Mouse (Mus musculus): Measurements from ENCODE around the gene C330021F23Rik. TPM values are rescaled to one million over a fixed set of nuclear protein-coding genes. Genes with fewer than 3 reads are reported as not detected.

Gene C330021F23Rik
- total RNA-seq, 2 experiments from 2014 or later: 1.1 to 2.2 TPM

DNA sequence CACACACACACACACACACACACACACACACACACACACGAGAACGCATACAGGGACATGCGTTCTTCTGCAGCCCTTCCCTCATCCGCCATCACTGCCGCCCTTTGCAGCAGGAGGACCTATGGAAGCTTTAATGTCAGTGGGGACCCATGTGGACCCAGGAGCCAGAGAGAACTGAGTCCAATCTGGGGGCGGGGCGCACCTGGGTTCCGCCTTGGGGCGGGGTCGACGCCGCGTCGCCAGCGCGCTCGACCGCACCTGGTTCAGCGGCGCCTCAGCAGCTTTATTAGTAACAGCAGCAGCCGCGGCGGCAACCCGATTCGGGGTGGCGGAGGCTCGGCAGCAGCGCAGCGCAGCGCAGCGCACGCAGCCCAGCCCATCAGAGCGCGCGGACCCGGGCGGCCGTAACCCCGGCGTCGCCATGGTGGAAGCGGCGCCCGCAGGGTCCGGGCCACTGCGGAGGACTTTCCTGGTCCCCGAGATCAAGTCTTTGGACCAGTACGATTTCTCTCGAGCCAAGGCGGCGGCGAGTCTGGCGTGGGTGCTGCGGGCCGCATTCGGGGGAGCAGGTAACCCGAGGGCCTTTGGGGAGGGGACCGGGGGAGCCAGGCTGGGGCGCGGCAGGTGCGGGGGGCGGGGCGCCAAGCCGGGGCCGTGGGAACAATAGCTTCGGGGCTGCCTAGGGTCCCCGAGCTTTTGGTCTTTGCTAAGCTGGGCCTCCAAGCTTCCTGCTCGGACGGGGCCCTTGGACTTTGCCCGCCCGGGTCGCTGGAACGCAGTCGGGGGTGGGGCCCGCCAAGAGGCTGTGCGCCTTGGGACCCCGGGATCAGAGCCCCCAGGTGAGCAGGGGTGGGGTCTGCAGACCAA is 19.8 kb downstream of the C330021F23Rik start:
- peak; percentile 30 for DNase-seq

DNA sequence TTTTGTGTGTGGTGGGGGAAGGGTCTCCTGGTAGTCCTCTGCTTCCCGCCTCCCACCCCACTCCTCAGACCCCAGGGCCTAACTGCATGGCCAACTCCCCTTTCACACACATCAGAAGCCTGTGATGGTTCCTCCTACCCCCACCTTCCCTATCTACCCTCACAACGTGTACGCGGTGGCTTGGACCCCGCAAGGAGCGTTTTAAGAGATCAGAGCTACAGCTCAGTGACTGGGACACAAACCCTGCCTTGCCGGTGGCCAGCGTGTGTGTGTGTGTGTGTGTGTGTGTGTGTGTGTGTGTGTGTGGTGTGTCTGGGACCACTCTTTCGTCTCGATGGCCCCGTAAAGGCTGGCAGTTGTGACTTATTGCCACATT is 20.5 kb downstream of the C330021F23Rik start:
- no peak for DNase-seq

DNA sequence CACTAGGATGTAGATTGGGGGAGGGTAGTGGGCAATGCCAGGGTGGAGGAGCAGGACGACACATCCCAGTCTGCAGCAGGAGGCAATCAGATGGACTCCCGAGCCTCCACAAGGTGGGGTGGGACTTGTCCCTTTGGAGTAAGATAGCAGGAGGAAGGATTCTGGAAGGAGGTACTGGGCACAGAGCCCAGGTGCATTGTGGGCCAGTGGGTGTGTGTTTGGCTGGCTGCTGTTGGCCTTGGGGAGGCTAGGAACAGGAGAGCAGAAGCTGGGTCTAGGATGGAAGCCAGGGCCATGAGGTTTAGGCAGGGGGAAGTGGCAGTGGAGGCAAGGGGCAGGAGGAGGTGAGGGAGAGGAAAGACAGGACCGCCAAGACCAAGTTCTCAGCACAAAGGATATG is 25.7 kb downstream of the C330021F23Rik start:
- no peak for DNase-seq

DNA sequence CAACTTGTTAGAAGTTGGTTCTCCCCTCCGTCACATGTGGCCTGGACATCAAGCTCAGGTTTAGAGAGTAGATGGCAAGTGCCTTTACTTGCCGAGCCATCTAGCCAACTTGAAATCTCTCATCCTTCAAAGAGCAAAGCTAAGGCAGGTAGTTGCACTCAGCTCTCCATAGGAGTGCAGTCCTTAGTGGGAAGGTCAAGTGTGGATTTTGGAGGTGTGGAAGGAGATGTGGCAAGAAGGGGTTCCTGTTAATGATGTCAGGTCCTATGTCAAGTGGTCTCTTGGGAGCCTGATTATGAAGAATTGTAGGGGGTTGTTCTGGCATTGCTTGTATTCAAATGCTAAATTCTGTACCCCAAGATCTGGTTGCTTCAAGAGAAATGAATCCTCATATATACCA is 26.7 kb downstream of the C330021F23Rik start:
- no peak for DNase-seq

DNA sequence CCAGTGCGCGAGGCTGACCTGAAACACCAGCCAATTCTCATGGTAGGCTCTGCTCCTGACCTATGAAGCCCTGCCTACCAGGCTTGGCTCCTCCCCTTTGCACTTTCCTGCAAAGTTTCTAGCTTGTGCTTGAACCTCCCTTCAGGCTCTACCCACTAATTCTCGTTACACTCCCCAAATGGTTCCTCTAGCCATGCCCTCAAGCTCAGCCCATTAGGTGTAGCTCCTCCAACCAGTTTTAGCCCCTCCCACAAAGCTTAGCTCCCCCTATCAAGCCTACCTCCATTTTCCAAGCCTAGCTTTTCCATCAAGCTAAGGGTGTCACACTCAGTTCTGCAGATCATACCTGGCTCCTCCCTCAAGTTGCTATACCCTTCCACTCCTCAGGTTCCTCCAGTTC is 30.3 kb downstream of the C330021F23Rik start:
- no peak for DNase-seq

DNA sequence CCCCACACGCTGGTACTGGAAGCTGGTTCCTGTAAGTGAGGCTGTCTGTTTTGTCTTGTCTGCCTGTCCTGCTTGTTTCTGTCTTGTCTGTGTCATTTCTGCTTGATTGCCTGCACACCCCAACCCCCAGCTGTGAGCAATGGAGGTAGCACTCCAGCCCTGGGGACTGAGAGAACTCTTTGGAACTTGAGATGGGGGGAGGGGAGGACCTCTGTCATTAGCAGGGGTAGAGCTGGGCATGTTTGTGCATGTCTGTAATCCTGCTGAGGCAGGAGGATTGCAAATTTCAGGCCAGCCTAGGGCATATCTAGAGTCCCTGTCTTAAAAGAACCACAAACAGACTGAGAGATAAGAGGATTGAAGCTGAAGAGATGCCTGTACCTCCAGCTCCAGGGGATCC is 31.4 kb downstream of the C330021F23Rik start:
- no peak for DNase-seq

DNA sequence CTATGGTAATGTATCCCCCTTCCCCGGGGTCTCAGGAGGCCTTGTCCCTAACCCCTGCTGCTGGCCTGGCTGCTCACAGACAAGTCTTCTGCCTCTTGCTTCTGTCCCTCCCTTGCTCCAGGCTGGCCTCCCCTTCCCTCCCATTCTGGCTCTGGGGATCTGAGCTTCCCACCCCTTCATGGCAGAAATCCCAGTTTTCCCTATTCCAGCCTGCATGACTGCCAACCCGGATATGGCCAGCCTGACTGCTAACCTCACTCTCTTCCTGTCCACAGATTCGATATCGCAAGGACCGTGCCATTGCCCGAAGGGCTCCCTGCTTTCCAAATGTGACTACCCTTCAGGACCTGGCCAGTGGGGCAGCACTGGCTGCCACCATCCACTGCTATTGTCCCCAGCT is 32.6 kb downstream of the C330021F23Rik start:
- peak; percentile 74 for DNase-seq

DNA sequence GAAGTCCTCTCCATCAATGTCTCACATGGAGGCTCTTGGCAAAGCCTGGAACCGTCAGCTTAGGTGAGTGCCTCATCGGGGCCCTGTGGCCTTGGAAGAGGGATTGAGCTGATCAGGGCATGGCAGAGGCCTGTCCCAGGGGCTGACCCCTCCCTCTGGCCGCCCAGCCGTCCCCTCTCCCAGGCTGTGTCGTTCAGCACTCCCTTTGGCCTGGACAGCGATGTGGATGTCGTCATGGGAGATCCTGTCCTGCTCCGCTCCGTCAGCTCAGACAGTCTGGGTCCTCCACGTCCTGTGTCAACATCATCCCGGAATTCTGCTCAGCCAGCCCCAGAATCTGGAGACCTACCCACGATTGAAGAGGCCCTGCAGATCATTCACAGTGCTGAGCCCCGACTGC is 35.6 kb downstream of the C330021F23Rik start:
- DNase-seq: no peak

DNA sequence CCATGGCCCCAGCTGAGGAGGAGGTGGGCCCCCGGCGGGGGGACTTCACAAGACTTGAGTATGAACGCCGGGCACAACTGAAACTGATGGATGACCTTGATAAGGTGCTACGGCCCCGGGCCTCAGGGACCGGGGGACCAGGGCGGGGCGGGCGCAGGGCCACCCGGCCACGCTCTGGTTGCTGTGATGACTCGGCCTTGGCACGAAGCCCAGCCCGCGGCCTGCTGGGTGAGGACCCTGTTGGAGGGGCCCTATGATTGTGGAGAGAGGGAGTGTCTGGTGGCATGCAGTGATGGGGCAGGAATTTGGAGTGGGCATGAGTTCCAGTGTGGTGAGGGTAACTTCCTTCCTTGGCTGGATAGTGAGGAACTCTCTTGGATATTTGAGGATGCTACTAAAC is 38.8 kb downstream of the C330021F23Rik start:
- peak; percentile 51 for DNase-seq

DNA sequence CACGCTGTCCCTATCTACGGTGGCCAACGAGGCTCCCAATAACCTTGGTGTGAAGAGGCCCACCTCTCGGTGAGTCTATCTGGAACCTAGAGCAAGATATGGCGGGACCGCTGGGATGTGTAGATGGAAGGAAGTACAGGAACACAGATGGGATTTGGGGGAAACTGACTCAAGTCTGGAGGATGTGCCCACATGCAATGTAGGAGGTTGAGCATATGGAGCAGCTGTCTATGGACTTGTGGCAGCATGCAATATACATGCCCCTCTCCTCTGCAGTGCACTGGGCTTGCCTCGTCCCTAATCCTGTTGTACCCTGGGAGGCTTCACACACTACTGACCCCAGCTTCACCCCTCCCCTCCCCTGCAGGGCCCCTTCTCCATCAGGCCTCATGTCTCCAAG is 40.0 kb downstream of the C330021F23Rik start:
- no peak for DNase-seq

DNA sequence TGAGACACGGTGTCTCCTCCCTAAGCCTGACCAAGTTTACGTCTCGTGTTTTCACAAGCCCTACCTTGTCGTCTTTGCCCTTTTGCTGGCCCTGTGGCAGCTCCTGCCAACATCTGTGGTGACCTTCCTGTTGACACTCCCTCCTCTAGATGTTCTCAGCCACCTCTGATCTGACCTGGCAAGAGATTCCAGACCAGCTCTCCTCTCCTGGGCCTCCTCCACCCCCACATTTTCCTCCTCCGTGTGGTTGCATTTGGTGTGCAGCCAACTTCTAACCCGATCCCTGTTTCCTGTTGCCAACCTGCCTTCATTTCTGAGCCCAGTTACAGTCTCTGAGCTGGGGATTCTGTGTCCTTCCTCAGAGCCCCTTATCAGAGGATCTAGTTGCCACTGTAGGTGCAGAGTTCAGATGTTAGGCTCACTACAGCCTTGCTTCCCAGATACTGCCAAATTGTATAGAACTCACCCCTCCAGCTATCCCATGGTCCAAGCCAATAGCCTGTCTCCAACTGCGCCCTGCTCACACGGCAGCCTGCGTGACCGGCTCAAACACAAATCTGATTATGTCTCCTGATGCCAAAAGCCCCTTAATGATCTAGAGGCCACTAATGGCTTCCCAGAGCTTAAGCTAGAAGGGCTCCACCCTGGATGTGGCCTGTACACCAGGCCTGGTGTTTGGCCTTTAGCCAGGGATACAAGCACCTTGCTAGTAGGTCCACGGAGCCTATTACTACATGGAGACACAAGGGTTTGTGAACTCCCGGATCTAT is 41.4 kb downstream of the C330021F23Rik start:
- DNase-seq: peak; percentile 26

DNA sequence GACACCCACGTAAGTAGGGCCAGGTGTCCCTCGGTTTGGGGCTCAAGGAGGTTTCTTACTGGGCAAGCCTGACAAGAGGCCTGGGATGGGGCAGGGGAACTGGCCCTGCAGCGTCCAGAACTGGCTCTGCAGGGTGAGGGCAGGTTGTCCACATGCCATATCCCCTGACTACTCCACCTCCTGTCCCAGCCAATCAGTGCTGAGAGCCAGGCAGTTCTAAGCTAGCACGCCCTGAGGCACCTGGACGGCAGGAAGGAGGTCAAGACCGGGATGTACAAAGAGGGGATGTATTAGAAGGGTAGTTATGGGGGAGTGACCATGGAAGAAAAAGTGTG is 42.0 kb downstream of the C330021F23Rik start:
- no peak for DNase-seq

DNA sequence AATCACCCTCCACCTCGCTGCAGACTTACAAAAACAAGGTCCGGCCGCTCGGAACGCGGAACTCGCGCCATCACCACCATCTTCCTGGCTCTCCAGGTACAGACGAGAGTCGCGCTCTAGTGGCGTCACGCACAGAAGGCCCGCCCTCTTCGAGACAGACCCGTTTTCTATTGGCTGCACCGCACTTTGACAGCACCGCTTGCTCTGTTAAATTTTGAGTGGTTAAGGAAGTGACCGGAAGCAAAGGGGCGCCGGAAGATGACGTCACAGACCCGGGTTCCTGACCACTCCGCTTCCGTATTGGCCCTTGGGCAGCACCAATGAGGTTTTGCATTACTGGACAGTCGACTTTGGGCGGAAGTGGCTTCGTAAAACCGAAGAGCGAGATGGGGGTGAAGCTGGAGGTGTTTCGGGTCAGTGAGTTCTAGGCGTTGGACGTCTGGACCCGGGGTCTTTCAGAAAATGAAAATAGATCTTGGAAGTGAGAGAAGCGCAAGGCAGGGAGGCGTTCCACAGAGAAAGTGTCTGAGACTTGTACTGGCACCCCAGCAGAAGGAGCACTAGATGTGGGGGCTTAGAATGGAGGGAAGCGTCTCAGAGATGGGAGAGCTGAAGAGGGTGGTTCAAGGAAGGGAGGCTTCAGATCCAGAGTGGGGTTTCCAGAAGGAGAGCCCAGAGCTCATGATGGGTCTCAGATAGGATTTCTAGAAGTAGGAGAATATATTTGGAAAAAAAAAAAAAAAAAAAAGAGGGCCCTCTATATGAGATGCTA is 53.6 kb downstream of the C330021F23Rik start, which contains the start of the genes Xab2 and Pet100:
Xab2 (minus strand) TSS at position 118 of the 772 bp plus-strand sequence.
Pet100 (plus strand) TSS at position 350 of the 772 bp plus-strand sequence.
- peak; percentile 99 for DNase-seq

DNA sequence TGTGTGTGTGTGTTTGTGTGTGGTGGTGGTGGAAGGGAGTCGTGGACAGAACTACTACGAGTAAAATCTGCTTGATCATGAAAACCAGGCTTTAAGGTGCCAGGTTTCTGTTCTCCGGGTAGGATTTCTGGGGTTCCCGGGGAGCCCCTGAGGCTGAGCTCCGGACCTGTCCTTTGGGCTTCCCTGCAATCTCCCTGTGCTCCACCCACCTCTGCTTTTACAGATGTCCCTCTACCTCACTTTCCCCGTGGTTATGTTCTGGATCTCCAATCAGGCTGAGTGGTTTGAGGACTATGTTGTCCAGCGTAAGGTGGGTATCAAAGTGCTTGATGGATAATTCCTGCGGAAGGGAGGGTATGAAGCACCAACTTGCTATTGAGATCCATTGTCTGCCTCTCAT is 54.3 kb downstream of the C330021F23Rik start:
- DNase-seq: no peak

DNA sequence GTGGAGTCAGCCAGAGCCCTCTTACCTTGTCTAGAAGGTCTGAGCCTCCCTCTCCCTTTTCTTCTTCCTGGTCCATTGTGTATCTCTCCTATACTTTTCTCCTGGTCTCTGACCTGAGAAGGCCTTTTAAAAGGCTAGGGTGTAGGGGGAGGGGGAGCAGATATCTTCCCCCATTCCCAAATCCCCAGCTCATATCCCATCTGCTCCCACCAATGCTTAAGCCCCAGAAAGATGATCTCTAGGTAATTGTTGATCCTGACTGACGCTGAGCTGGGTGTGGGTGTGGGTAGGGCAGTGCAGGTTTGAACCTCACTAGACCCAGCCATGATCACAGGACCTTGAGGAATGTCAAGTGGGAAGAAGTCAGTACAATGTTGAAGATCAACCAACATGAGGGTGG is 57.7 kb downstream of the C330021F23Rik start, which contains the start of gene Pcp2:
Pcp2 (minus strand) TSS at position 101 of the 400 bp plus-strand sequence.
- DNase-seq: no peak

DNA sequence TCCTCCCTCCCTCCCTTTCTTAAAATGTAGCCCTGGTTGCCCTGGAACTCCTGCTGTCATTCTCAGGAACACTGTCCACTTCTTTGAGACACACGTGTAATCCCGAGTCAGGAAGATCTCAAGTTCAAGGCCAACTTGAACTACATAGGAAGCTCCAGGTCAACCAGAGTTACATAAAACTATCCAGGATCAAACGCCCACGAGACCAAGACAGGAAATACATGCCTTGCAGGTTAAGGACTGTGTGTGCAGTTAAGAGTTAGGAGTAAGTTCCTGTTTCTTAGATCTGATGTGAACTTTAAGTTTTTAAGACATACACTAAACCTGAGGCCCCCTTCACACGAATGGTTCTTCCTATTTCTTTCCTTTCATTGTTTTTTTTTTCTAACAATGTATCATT is 59.2 kb downstream of the C330021F23Rik start:
- no peak for DNase-seq

DNA sequence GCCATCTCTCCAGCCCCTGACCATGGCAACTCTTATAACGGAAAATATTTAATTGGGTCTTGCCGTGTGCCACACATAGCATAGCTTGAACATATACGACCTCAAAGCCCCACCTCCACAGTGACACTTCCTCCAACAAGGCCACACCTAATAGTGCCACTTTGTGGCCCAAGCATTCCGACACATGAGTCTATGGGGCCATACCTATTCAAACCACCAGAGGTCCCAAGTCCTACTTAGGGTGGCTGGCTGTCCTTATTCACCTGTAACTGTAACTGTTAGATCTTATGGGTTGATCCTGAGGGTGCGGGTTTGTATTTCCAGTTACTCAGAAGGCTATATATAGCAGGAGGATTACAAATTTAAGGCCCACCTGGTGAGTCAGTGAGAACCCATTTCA is 60.2 kb downstream of the C330021F23Rik start:
- peak; percentile 38 for DNase-seq

DNA sequence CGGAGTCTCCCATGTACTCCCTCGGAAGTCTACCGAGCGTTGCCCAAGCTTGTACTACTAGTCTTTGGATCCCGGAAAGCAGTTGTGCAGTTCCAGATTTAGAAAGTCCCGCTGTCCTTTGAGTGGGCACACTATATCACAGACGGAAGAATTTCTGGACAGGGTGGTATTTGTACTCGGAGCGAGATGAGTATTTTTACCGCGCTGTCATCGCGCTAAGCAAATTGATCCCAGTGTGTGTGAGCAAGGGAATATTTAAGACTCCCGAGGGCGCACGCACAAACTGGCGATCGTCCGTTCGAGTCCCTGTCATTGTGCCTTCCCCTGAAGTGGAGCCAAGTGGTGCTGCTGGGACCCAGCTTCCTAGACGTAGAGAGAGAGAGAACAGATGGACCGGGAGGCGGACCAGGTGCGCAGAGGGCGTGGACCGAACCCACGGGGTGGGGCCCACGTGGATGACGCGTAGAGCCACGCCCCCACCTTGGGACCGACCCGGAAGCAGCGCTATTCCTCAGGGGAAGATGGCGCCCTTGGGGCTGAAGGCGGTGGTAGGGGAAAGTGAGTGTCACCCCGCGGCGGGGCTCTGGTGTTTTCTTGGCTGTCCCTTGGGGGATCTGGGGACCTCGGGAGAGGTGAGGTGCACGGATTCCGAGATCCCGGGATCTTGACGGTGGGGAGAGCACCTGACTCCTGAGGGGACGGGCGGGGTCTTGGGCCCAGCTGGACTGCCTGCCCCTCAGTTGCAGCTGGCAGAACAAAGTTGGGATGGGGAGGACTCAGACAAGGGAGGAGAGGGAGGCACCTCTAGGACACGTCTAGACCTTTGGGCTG is 63.1 kb downstream of the C330021F23Rik start, which contains the start of gene Stxbp2:
Stxbp2 (plus strand) TSS at position 309 of the 831 bp plus-strand sequence.
- peak; percentile 60 for DNase-seq

DNA sequence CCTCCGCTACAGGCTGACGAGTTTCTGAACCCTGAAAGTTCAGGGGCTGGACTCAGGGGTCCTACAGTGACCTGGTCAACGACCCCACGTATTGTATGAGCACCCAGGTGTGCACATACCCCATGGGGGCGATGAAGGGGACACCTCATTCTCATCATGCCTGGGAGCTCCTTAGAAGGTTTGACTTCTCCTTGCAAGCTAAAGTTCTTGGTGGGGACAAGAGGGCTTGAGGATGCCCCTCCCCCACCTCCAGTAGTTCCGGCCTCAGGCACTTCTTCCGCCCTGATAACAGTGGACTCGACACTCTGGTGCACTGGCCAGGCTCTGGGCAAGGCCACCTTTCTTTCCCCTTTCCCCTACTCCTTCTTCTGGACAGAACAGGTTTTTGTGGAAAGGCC is 63.7 kb downstream of the C330021F23Rik start:
- no peak for DNase-seq
